Mouse (Mus musculus) lung, postnatal 25 days (tissue): ENCODE data around the gene Fam19a2.
A peak's percentile ranks its signal among the peaks of the same experiment; 100 is the strongest.

Experiments
- DNase-seq: peaks from one replicate; pipeline ENCODE4 v3.0.0; 2022; ENCODE audit warnings: low spot score

Fam19a2 gene

DNA sequence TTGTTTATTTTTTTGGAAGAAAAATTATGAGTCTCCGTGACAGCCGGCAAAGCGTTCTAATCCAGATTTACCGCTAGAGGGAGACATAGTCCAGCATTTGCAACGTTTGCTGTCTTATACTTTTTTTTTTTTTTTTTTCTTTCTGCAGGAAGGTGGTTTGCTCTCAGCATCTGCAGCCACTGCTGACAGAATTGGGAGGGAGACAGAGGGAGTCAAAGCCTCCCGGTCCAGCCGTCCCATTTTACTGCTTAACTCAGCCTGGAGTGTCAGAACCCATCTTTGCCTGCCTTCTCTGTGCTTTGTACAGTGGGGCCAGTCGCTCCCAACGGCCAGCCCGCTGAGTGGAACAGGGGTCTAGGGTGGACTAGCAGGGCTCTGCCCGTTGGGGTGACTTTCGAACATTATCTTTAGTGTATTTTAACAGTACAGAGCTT lies at the start of gene Fam19a2:
Gene Fam19a2 (plus strand): TSS at position 121 of the 434 bp plus-strand sequence.
- peak; percentile 39 for DNase-seq

DNA sequence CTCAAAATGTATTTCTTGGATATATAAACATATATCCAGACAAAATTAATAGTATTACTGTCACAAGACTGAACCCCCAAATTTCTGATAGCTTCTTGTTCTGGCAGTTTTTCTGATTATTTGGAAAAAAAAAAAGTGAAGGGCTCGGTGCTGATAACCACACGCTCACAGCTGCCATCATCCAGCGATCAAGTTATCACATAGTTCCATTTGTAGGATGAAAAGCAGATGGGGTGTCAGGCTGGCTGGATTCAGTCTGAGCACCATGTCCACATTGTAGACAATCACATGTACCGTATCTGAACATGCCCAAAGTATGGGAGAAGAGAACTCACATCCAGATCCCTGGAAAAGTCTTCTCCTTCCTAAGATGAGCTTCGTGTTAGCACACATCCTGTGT lies 41.0 kb upstream of the Fam19a2 start:
- DNase-seq, result no peak

DNA sequence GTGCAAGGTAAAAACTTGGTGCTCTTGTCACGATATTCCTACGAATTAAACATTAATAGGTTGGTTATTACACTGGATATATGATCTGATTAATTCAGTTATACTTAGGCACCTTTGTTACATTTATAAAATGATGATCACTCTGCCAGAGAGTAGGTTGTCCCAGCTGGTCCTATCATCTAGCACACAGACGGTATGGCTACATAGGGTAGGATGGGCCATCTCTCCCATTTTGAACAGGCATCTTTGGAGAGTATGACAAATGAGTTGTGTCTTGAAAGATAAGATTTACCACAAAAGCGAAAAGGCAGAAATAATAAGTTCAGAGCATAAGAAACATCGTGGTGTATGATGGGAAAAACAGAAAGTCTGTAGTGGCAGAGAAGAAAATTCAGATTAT lies 34.4 kb upstream of the Fam19a2 start:
- no peak for DNase-seq

DNA sequence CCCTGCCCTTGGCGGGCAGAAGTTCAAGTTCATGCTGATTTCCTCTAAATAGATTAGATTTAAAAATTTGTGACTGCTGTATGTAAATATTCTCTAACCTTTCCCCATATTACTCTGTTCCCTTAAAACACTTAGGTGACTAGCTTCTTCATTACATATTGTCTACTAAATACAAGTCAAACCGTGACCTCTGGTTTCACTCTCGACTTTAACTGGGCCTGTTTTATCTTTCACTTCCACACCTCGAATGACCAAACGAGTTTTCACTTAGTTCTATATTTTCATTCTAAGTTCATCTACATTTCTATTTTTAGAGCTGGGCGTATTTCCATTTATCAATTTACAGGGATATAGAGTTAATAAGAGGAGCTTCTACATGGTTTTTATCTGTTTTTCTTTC lies 15.7 kb upstream of the Fam19a2 start:
- no peak for DNase-seq

- no peak for DNase-seq
Observed at GRCm38 (mm10) chr10:123251904-123252303, 11.9 kb upstream of the Fam19a2 start.

DNA sequence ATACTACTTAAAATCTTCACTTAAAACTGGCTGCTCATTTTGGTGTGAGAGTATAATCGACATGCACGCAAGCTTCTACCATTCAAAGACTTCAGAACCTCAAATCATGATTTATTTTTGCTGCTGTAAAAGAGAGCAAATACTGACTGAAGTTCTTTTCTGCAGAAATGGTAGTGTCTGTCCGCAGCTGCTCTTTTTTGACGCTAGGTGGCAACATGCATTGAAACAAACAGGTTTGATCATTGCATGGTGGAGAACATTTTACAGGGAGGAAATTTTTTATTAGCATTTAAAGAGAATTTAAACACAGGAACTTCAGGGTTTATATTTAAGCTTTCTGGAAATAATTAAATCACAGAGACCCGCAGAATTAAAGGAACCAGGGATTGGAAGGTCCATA lies 9.5 kb upstream of the Fam19a2 start:
- DNase-seq, result no peak

- no peak for DNase-seq
Observed at GRCm38 (mm10) chr10:123255674-123256348, 8.0 kb upstream of the Fam19a2 start.

DNA sequence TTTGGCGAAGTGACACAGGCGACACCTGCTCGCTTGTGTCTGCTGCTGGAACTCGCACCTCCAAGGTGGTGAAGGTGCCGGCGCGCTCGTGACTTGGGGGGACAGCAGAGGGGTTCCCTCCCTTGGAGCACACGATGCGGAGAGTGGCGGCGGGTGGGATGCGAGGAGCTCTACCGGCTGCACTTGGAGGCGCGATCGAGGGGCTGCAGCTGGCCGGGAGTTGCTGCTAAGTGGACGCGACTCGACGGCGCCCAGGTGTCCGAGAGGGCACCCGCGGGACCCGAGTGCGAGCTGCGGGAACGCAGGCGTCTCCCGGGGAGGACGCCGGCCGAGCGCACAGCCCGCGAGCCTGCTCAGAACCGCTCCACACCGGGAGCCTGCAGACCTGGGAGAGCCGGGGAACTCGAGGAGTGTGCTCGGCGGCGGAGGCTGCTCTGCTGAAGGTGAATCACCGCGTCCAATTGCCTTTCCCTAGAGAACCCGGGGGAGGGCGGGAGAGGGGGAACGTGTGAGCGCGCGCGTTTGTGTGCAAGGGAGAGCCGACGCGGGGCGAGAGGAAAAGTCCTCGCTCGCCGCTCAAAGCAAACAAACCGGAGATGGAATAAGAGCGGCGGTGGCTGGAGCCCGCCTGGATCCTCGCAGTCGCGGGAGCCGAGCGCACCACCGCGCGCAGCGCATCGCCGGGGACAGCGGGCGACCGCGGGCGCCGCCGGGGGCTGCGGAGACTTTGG lies 830 bp downstream of the Fam19a2 start:
- no peak for DNase-seq

- DNase-seq, result no peak
Observed at GRCm38 (mm10) chr10:123265241-123265790, 1.5 kb downstream of the Fam19a2 start.

- no peak for DNase-seq
Observed at GRCm38 (mm10) chr10:123268568-123268967, 4.8 kb downstream of the Fam19a2 start.

DNA sequence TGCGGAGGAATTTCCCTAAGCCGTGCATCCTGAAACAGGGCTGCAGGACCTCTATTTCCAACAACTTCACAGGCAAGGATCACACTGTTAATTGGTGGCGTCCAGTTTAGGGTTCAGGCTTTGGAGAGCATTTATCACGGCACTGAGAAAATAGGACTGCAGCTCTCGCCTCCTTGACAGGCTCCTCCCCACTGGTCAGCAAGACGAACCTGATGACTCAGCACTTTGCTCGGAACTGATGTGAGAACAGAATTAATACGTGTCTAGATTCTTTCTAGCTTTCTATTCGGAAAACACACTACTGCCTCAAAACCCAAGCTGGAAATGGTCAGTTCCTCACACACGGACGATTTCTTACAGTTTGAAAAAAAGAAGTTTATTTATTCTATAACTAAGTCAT lies 10.8 kb downstream of the Fam19a2 start:
- DNase-seq, result no peak

- no peak for DNase-seq
Observed at GRCm38 (mm10) chr10:123307300-123307699, 43.5 kb downstream of the Fam19a2 start.

DNA sequence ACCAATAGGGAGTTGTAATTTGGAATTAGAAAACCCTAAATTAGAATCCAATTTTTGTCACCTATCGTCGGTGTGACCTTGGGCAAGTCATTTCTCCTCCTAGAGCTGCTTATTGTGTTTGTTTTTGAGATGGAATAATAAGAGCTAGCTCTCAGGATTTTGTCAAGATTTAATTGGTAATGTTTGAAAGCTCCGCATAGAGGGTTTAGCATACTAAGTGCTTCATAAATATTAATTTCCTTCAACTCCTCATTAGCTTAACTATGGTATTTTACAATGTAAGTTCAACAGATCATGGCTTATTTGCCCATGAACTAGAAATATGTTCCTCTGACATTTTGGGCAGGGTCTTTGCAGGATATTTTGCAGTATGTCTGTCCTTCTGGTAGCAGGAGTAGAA lies 62.5 kb downstream of the Fam19a2 start:
- no peak for DNase-seq

GRCm38 (mm10) chr10:123341280-123341679 lies 77.5 kb downstream of the Fam19a2 start:
- no peak for DNase-seq

- no peak for DNase-seq
Observed at GRCm38 (mm10) chr10:123342591-123343236, 78.9 kb downstream of the Fam19a2 start.

DNA sequence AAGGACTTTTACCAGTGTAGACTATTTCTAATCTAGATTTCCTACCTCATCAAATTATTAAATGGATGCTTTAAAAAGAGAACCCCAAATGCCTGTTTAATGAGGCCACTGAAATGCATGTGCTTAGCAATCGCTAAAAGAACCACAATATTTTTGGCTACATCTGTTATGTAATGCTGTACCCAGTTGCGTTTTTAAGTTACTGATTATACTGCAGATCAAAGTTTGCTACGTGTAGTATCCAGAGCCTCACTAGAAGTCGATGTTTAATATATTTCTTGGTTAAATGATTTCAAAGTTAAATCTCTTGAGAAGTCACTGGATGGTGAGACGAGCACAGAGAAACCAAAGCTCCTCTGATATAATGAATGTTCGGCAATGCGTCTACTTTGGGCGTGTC lies 82.5 kb downstream of the Fam19a2 start:
- DNase-seq, result no peak

DNA sequence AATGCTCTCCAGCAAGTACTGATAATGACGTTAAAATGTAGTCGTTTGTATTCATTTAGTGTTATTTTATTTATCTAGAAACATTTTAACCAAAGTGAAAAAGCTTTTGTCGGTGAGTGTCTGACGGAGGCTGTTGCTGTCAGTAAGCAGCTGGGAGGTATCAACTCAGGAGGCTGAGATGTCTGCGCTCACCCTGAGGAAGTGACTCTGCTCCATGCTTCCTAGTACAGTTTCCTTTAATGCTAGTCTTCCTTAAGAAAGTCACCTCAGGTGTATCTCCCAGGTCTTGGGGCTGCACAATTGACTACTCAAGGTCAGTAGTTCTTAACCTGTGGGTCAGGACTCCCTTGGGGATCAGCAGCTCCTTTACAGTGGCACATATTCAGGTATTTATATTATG lies 89.9 kb downstream of the Fam19a2 start:
- no peak for DNase-seq

DNA sequence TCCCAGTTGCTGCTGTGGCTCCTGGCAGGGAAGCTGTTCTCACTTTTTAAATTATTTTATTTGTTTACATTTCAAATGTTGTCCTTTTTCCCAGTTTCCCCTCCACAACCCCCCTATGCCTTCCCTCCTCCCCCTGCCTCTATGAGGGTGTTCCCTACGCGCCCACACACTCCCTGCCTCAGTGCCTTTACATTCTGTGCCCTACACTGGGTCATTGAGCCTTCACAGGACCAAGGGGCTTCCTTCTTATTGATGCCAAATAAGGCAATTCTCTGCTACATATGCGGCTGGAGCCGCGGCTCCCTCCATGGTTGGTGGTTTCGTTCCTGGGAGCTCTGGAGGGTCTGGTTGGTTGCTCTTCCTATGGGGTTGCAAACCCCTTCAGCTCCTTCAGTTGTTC lies 93.2 kb downstream of the Fam19a2 start:
- DNase-seq, result no peak

- no peak for DNase-seq
Observed at GRCm38 (mm10) chr10:123360492-123360891, 96.7 kb downstream of the Fam19a2 start.

DNA sequence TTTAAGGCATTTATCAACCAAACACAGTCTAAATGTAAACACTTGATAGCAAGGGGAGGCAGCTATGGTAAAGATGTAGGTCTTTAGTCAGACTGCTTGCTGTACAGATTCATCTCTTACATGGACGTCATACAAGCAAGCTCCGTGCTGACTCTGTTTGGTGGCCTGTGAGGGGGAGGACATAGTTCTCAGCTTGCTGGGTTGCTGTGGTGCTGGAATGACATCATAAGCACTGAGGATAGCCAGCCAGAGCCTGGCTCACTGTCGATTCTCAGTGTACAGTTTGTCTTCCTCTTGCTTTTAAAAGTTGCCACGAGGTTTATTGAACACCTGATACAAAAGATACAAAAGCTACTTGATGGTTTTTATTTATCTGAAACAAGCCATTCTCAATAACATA lies 100.8 kb downstream of the Fam19a2 start:
- DNase-seq, result no peak

GRCm38 (mm10) chr10:123367152-123367864 lies 103.5 kb downstream of the Fam19a2 start:
- DNase-seq, result no peak

DNA sequence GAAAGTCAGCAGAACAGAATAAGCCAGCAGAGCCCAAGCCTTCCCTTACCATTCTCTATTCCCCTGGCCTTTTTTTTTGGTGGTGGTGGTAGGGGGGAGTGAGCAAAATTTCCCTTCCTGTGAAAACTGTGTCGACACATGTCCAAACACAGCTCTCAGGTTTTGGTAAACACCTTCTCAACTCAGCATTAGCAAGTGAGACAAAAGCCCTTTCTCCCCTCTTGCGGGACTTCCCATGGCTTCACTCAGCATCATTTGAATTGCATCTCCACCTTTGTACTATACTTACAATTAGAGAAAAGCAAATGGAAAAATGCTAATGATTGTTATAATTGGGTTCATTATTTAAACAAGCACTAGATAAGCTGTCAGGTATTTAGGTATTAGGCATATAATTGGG lies 119.5 kb downstream of the Fam19a2 start:
- DNase-seq, result no peak
